Mouse (Mus musculus) CH12.LX (cell line): ENCODE results near the gene Nwd1.

ENCODE experiments used
- CTCF ChIP-seq, 2 experiments: IDR thresholded peaks in 1 of 2; conservative IDR thresholded peaks in 1 of 2; 2 replicates each; pipeline ENCODE4 v1.5.1; 2011 to 2012; ENCODE audit warnings: low read depth in 2 of 2, low read length in 2 of 2, improper control_type of control experiment in 1 of 2, inconsistent platforms in 1 of 2, mild to moderate bottlenecking in 1 of 2, moderate library complexity in 1 of 2
- GABPA ChIP-seq: IDR thresholded peaks from 2 replicates; pipeline ENCODE4 v1.6.1; 2012; ENCODE audit warnings: low read depth, low read length, improper control_type of control experiment, inconsistent platforms; ENCODE audit not compliant: insufficient replicate concordance

- TF ChIP-seq GABPA (no peak), CTCF (conservative IDR thresholded peaks at IDR 0.05 in 1 of 2, IDR thresholded peaks at IDR 0.05 in 1 of 2; ENCODE audit: low read depth in 2 of 2, low read length in 2 of 2) (no peak)
These were observed 105.8 kb downstream of the Nwd1 start for GRCm38 (mm10) chr8:72752289-72752688.
